Comparison of ENCODE assay signal across 9 mouse cellular contexts in genomic region chr10:78756021-78756420, GRCm38 (mm10). TPM values are rescaled to one million over a fixed set of nuclear protein-coding genes. Genes with fewer than 3 reads are reported as not detected.
DNase-seq lines count a peak whose midpoint lies in the region; ATAC-seq and TF ChIP-seq lines count a peak whose summit lies in the region.
"Had no signal": no experiment of that assay in that cellular context is flagged by ENCODE, and none has a peak within 500 bp of the region (broad histone marks: within the 10 kb centered on the region; RNA-seq: fewer than 3 reads in every experiment).

No protein-coding gene starts in this region.

- CTCF ChIA-PET in Patski (lab: Charles Lee): interaction anchor here (0.7 to 5.0 kb wide), 21 partner anchors 9 to 912 kb away, joined by 3 to 56 read pairs (median 4); partner anchors contain the start of gene Slc1a6

- WGBS in kidney, adult 2 months: 33% methylated on average over 6 of the region's 6 CpGs
- 36% methylated on average over 6 of the region's 6 CpGs for WGBS in kidney, embryonic 14.5 days

- peak; percentile 87 for TF ChIP-seq CTCF in kidney, adult 2 months (conservative IDR thresholded peaks at IDR 0.05; ENCODE audit: insufficient read depth, insufficient read length, low read depth, low read length)
- TF ChIP-seq CTCF in Patski (IDR thresholded peaks at IDR 0.05): peak; percentile 91

- DNase-seq in kidney, adult 2 months: peak; percentile 62
- DNase-seq in Patski (ENCODE audit: low read depth, low spot score): no peak
- peak; percentile 82 to 88 for DNase-seq in cerebellum, postnatal 25 days
- peak; percentile 67 to 80 for DNase-seq in heart, postnatal 10 days
- peak; percentile 72 to 78 for DNase-seq in left cerebral cortex, postnatal 10 days (ENCODE audit: extremely low spot score in 1 of 2, low spot score in 2 of 2)
- DNase-seq in retina, postnatal 7 days (ENCODE audit: low read depth, low spot score): peak; percentile 35

- H3K4me2 ChIP-seq in kidney, embryonic 14.5 days (replicated peaks; ENCODE audit: low read depth, low read length): no peak overlapping the region

- intact Hi-C loops in heart, postnatal 10 days (cut with DNase I): loop anchor here (1.0 kb wide), 1 partner anchor 360 kb away; no protein-coding TSS in a partner anchor
- intact Hi-C loops in left cerebral cortex, postnatal 10 days (cut with DNase I): no loop called here

- no peak for ATAC-seq in kidney, embryonic 14.5 days (ENCODE audit: low FRiP score, low TSS enrichment)
- ATAC-seq in Patski: peak; percentile 39
- ATAC-seq in erythroid progenitor cell, adult 5-6 weeks (replicated peaks; ENCODE audit: low FRiP score, poor library complexity, severe bottlenecking): no peak

- no peaks in the 10 kb centered on the region for H3K27me3 ChIP-seq in kidney, adult 2 months (replicated peaks; ENCODE audit: control insufficient read depth, insufficient read depth, low read length)
- no peaks in the 10 kb centered on the region for H3K27me3 ChIP-seq in kidney, embryonic 14.5 days (ENCODE audit: control insufficient read depth, insufficient read depth, low read length)
- no peaks in the 10 kb centered on the region for H3K27me3 ChIP-seq in Patski

- H3K9me3 ChIP-seq in kidney, embryonic 14.5 days (ENCODE audit: control insufficient read depth, low read length): no peaks in the 10 kb centered on the region

- no peak overlapping the region for H3K9ac ChIP-seq in kidney, embryonic 14.5 days (ENCODE audit: low read depth, low read length)

- H3K27ac ChIP-seq in kidney, adult 2 months (ENCODE audit: insufficient read depth, low read depth, low read length): no peak overlapping the region
- H3K27ac ChIP-seq in kidney, embryonic 14.5 days (ENCODE audit: low read depth, low read length): no peak overlapping the region

- no peak overlapping the region for H3K4me3 ChIP-seq in kidney, adult 2 months (ENCODE audit: insufficient read depth, low read depth, low read length)
- H3K4me3 ChIP-seq in kidney, embryonic 14.5 days (ENCODE audit: low read length): no peak overlapping the region

- no peak for TF ChIP-seq POLR2A in kidney, adult 2 months (IDR thresholded peaks at IDR 0.05; ENCODE audit: low read depth, low read length)

- no peaks in the 10 kb centered on the region for H3K4me1 ChIP-seq in kidney, adult 2 months (ENCODE audit: control insufficient read depth, insufficient read depth, low read length)
- peaks cover 6% of the 10 kb centered on the region; the same call in 1 of the 2 replicates for H3K4me1 ChIP-seq in kidney, embryonic 14.5 days (ENCODE audit: control insufficient read depth, insufficient read depth, low read length)

- in situ Hi-C loops in Patski (cut with MboI; ENCODE audit: low pct_unique_long_range_greater_than_20kb): loop anchor here (5.0 kb wide), 1 partner anchor 361 kb away; no protein-coding TSS in a partner anchor

- POLR2A ChIA-PET in Patski (lab: Charles Lee): interaction anchor here (0.6 to 0.7 kb wide), 3 partner anchors 17 to 31 kb away, joined by 3 to 5 read pairs (median 3); no protein-coding TSS in a partner anchor

- H3K36me3 ChIP-seq in kidney, adult 2 months (ENCODE audit: control insufficient read depth, insufficient read depth, low read length): no peaks in the 10 kb centered on the region
- H3K36me3 ChIP-seq in kidney, embryonic 14.5 days (ENCODE audit: control insufficient read depth, insufficient read depth, low read length): no peaks in the 10 kb centered on the region

RNA-seq across cellular contexts. Expression of gene Ccdc105, which starts 3.2 kb away (rescaled TPM):
- not detected in 2 replicates for polyA plus RNA-seq in kidney, adult 2 months (2012; rRNA removed)
- polyA plus RNA-seq in kidney, embryonic 14.5 days (2014; fragmentation: Nextera tagmentation; extraction: Ambion mirVana): not detected in 2 replicates
- polyA plus RNA-seq in Patski (2021): not detected
- not detected for total RNA-seq in heart, postnatal 10 days (2021)
- under 1 TPM; 0.20 to 0.32 TPM for total RNA-seq in left cerebral cortex, postnatal 10 days (2021)
- not detected in 2 replicates for total RNA-seq in erythroid progenitor cell, adult 5-6 weeks (2015; ENCODE audit: low replicate concordance)
- total RNA-seq in erythroid progenitor cell, adult 5-6 weeks (2017; ENCODE audit: low replicate concordance): not detected in 2 replicates

RNA-seq across cellular contexts. Expression of gene Slc1a6, which starts 24.3 kb away (rescaled TPM):
- polyA plus RNA-seq in kidney, adult 2 months (2012; rRNA removed): 0.16 and 0.39 TPM in 2 replicates
- 0.27 and 0.84 TPM in 2 replicates for polyA plus RNA-seq in kidney, embryonic 14.5 days (2014; fragmentation: Nextera tagmentation; extraction: Ambion mirVana)
- 0.45 TPM for polyA plus RNA-seq in Patski (2021)
- under 1 TPM in 1 of 2 experiments, not detected in 1; 0.34 TPM for total RNA-seq in heart, postnatal 10 days (2021)
- total RNA-seq in left cerebral cortex, postnatal 10 days (2021): 10 to 100 TPM; 17.3 to 18.4 TPM
- not detected in 2 replicates for total RNA-seq in erythroid progenitor cell, adult 5-6 weeks (2015; ENCODE audit: low replicate concordance)
- not detected in 2 replicates for total RNA-seq in erythroid progenitor cell, adult 5-6 weeks (2017; ENCODE audit: low replicate concordance)

RNA-seq across cellular contexts. Expression of gene Casp14, which starts 37.9 kb away (rescaled TPM):
- not detected in 2 replicates for polyA plus RNA-seq in kidney, adult 2 months (2012; rRNA removed)
- not detected in 2 replicates for polyA plus RNA-seq in kidney, embryonic 14.5 days (2014; fragmentation: Nextera tagmentation; extraction: Ambion mirVana)
- polyA plus RNA-seq in Patski (2021): 0.04 TPM
- total RNA-seq in heart, postnatal 10 days (2021): not detected
- not detected for total RNA-seq in left cerebral cortex, postnatal 10 days (2021)
- not detected in 2 replicates for total RNA-seq in erythroid progenitor cell, adult 5-6 weeks (2015; ENCODE audit: low replicate concordance)
- not detected in 2 replicates for total RNA-seq in erythroid progenitor cell, adult 5-6 weeks (2017; ENCODE audit: low replicate concordance)
- polyA plus RNA-seq: gonadal fat pad, adult 2 months had no signal

Comparison
In these comparisons a context has a peak if more than half of its experiments do, and no peak if none do; other contexts are left out.
1. RNA of gene Slc1a6, which starts 24.3 kb away (total RNA-seq): 17.3 to 18.4 TPM in left cerebral cortex, postnatal 10 days; 0.34 TPM in heart, postnatal 10 days and not detected in erythroid progenitor cell, adult 5-6 weeks; every median in the first group is over 10 times any median in the second.